Mouse (Mus musculus) heart, postnatal 0 days (tissue): ENCODE data around the gene 4632433K11Rik.

ENCODE experiments used
- CTCF ChIP-seq: IDR thresholded peaks from 2 replicates; pipeline ENCODE4 v1.5.1; 2016; ENCODE audit warnings: antibody characterized with exemption, control low read depth, low read depth
- EP300 ChIP-seq: IDR thresholded peaks from 2 replicates; pipeline ENCODE4 v1.6.1; 2016; ENCODE audit warnings: antibody characterized with exemption, low read depth

DNA sequence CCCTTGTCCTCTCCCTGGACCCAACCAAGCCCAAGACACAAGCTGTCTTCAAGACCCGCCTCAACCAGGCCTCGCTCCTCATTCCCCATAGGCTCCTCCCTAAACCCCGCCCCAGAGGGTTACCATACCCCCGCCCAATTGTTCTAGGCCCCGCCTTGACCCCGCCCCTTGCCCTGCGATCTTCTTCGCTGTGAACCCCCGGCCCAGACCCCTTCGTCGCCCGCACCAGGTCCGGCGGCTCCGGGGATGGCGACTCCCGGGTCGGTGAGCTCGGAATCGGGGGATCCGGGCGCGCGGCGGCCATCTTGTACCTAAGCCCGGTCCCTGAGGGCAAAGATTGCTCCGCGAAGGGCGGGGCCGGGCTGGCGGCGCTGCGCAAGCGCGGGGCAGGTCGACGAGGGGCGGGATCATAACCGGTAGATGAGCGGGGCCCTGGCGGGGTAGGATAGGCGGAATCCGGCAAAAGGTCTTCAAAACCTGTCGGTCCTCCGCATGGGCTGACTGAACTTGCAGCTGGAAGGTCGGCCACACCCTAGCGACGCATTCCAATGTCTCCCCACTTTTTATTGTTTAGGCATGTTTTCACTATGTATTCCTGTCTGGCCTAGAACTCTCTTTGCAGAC lies 4.3 kb downstream of the 4632433K11Rik start, which contains the start of gene Zfp784:
- TF ChIP-seq EP300 = peak; percentile 30; the same call in 1 of the 2 replicates
- TF ChIP-seq CTCF = no peak
